Mouse (Mus musculus): Measurements from ENCODE around the gene Cxcl14. TPM values are rescaled to one million over a fixed set of nuclear protein-coding genes. Genes with fewer than 3 reads are reported as not detected.
A peak's percentile ranks its signal among the peaks of the same experiment; 100 is the strongest.

Cxcl14 gene
- polyA plus RNA-seq, 1 experiment from 2014 or later, result 4.9 TPM

DNA sequence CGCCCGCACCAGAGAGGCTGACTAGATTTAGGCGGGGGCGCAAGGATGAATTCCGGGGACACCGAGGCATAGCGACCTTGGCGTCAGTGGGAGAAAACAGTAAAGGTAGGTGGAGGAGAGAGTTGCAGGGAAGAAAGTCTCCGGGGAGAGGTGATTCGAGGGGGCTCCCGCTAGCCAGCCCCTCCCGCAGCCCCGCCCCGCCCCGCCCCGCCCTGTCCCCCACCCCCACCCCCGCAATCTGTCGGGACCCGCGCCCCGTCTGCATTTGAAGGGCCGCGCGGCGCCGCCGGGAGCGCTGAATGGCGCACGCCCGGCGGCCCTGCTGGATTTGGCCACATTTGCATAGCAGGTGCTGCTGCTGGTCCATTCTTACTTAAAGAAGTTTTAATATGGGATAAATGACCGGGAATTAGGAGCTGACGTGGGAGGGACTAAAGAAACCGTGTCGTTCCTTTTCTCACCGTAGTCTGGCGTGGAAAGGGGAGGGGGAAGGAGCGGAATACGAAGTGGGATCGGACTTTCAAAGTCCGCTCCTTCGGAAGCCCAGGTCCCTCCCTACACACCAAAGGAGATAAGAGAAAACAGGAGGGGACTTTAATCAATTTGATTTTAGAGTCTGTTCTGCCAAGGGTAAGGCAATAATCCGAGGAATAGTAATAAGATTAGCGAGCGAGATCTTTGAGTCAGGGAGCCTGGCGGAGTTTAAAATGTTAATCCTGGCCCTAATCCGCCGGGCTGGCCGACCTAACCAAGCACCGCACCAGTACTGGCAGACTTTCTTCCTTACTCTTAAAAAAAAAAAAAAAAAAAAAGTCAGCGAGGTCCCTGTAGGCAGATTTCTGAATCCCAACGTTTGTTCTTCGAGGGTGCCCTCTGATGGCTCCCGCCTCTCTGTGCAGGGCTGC lies 37.1 kb downstream of the Cxcl14 start:
- no peak for ATAC-seq (ENCODE audit: low FRiP score)
- no peaks in the 10 kb centered on the region for H3K9me3 ChIP-seq
- WGBS, result under 1% methylated on average over 55 of the region's 55 CpGs
- no peak overlapping the region for H3K27ac ChIP-seq
- H3K36me3 ChIP-seq, result no peaks in the 10 kb centered on the region
- H3K27me3 ChIP-seq, result peaks cover 99% of the 10 kb centered on the region
- peak overlapping the region; percentile 53 for H3K9ac ChIP-seq
- peaks cover 37% of the 10 kb centered on the region for H3K4me1 ChIP-seq (replicated peaks)
- peak overlapping the region; percentile 28 for H3K4me3 ChIP-seq
- H3K4me2 ChIP-seq, result peak overlapping the region; percentile 54

DNA sequence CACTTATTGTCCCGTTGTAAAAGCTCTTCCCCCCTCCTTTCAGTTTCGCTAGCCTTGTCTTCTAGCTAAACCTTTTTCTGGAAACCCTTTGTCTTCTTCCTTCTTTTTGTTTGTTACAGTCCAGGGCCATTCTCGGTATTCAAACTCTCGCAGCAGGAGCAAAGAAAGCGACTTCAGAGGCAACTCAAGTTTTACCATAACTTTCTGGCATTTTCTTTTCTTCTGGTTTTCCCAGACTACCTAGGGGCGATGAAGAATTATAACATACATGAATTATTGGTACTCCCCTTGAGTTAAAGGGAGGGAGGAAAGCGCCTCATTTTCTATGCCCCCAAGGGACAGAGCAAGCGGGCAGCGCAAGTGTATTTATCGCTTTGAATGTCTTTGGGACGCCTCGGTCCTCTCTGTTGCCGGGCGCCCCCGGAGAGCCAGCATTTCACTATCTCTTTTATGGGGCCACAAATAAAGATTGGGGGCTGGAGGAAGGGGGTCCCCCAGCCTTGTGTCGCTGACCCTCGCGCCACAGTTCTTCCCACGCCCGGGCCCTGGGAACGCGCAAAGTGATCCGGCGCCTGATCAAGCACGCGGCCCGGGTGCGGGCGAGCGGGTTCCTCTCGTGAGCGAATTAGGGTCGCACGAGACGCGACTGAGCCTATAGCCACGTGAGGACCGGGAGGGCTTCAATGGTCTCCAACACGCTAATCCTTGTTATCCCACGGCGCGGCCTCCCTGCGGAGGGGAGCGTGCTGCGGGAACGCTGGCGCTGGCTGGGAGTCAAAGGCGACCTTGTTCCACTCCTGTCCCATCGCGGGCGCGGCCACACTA lies 37.9 kb downstream of the Cxcl14 start:
- Histone ChIP-seq H3K4me3 (peak overlapping the region; percentile 28), H3K9me3 (no peaks in the 10 kb centered on the region), H3K9ac (peak overlapping the region; percentile 53), H3K27ac (no peak overlapping the region), H3K4me1 (replicated peaks) (peaks cover 38% of the 10 kb centered on the region), H3K4me2 (peak overlapping the region; percentile 54), H3K27me3 (peaks cover 99% of the 10 kb centered on the region), H3K36me3 (no peaks in the 10 kb centered on the region)
- under 1% methylated on average over 52 of the region's 52 CpGs for WGBS
- ATAC-seq (ENCODE audit: low FRiP score), result no peak

DNA sequence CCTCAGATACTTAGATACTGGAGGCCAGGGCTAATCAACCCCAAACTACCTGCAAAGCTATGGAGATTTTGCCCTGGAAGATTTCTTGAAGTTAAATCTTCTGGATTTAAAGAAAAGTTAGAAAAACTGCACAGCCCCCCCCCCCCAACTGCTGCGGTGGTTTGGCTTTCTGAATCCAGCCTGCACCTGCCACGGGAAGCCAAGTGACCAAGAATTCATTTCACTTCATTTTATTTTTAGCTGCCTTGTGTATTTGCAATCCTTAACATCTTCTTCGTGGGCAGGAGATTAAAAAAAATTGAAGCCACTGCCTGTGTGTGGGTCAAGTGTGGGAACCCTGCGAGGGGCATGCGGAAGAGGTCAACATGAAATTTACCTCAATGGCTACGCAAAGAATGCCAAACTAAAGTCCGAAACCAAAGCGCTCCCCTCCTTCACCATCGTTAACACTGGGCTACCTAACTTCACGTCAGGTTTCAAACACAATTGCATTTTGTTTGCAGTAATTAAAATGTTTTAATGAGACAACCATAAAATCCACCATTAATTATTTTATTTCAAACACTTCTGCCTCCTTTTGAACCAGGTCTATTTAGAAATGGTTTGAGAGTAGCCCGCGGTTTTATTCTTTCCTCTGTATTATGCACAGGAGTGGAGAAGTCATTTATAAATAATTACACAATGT lies 38.7 kb downstream of the Cxcl14 start:
- Histone ChIP-seq H3K27ac (no peak overlapping the region), H3K27me3 (peaks cover 99% of the 10 kb centered on the region), H3K36me3 (no peaks in the 10 kb centered on the region), H3K9ac (no peak overlapping the region), H3K4me1 (replicated peaks) (peaks cover 46% of the 10 kb centered on the region), H3K9me3 (no peaks in the 10 kb centered on the region), H3K4me2 (no peak overlapping the region), H3K4me3 (no peak overlapping the region)
- 5% methylated on average over 12 of the region's 12 CpGs for WGBS
- ATAC-seq (ENCODE audit: low FRiP score), result no peak

DNA sequence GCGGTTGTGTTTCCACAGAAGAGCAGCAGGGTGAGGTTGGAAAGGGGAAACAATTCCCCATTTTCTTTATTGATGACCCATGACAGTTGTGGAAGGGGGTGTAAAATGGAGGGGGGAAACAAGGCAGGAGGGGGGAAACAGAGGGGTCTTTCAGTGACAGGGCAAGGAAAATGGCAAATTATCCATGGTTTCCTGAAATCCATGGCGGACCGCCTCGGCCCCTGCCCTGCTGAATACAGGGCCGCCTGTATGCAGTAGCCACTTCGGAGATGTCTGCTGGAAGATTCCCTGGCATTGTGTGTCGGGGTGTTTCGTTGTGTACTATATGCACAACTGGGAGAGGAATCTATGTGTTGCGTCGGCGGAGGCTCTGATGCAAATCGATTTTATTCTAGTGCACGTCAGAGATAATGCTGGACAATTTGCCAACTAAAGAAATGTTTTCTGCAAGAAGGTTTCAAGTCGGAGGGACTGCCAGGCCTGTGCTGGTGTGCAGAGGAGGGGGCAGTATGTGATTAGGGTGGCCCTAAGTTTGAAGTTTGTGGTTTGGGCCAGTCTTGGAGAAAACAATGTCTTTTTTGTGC lies 39.5 kb downstream of the Cxcl14 start:
- H3K4me1 ChIP-seq (replicated peaks), result peaks cover 54% of the 10 kb centered on the region
- H3K9me3 ChIP-seq, result no peaks in the 10 kb centered on the region
- H3K4me3 ChIP-seq, result no peak overlapping the region
- H3K4me2 ChIP-seq, result no peak overlapping the region
- H3K27ac ChIP-seq, result no peak overlapping the region
- peaks cover 99% of the 10 kb centered on the region for H3K27me3 ChIP-seq
- H3K9ac ChIP-seq, result no peak overlapping the region
- ATAC-seq (ENCODE audit: low FRiP score), result no peak
- WGBS, result 4% methylated on average over 14 of the region's 14 CpGs
- H3K36me3 ChIP-seq, result no peaks in the 10 kb centered on the region

DNA sequence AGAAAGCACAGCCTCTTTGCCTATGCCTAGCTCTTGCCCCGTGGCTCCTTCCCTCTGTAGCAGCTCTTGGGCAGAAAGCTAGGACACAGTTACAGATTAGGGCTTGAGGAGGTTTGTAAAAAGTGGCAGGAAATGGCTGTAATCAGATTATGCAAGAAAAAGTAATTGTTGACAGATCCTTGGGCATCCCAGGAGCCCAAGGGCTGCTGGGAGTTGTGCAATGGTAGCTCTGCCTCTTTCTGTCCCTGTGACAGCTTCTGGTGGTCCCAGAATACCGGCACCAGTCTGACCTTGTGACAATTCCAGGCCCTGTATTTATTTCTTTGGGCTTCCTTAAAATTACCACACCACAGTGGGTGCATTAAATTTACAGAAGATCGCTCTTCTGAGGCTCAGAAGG lies 43.0 kb downstream of the Cxcl14 start:
- Histone ChIP-seq H3K4me3 (no peak overlapping the region), H3K27ac (no peak overlapping the region), H3K9me3 (no peaks in the 10 kb centered on the region), H3K4me2 (no peak overlapping the region), H3K4me1 (replicated peaks) (peaks cover 47% of the 10 kb centered on the region), H3K9ac (no peak overlapping the region), H3K27me3 (peaks cover 98% of the 10 kb centered on the region), H3K36me3 (no peaks in the 10 kb centered on the region)
- no peak for ATAC-seq (ENCODE audit: low FRiP score)
- WGBS, result 16% methylated on average over 3 of the region's 3 CpGs

DNA sequence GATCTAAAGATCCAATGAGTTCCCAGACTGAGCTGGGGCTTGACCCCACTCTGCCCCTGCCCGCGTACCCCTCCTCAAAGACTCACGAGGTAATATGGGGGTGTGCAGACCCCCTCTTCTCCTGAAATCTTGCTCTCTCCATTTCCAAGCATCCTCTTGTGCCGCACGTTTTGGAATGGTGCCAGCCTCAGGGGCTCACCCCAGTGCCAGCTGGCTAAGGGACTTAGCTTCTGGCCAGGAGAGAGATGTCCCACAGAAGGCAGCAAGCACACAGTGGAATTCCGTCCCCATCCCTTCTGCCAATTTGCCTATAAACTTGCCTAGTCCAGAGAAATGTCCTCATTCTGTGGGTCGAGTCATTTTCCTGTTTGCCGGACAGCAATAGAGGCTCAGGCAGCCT lies 43.6 kb downstream of the Cxcl14 start:
- ATAC-seq (ENCODE audit: low FRiP score), result no peak; the same call in 1 of the 2 replicates
- peak overlapping the region; percentile 55 for H3K4me2 ChIP-seq
- no peaks in the 10 kb centered on the region for H3K36me3 ChIP-seq
- H3K27me3 ChIP-seq, result peaks cover 99% of the 10 kb centered on the region
- no peak overlapping the region for H3K9ac ChIP-seq
- no peaks in the 10 kb centered on the region for H3K9me3 ChIP-seq
- peaks cover 43% of the 10 kb centered on the region for H3K4me1 ChIP-seq (replicated peaks)
- peak overlapping the region; percentile 37; the same call in 1 of the 2 replicates for H3K4me3 ChIP-seq
- 9% methylated on average over 8 of the region's 8 CpGs for WGBS
- H3K27ac ChIP-seq, result no peak overlapping the region

DNA sequence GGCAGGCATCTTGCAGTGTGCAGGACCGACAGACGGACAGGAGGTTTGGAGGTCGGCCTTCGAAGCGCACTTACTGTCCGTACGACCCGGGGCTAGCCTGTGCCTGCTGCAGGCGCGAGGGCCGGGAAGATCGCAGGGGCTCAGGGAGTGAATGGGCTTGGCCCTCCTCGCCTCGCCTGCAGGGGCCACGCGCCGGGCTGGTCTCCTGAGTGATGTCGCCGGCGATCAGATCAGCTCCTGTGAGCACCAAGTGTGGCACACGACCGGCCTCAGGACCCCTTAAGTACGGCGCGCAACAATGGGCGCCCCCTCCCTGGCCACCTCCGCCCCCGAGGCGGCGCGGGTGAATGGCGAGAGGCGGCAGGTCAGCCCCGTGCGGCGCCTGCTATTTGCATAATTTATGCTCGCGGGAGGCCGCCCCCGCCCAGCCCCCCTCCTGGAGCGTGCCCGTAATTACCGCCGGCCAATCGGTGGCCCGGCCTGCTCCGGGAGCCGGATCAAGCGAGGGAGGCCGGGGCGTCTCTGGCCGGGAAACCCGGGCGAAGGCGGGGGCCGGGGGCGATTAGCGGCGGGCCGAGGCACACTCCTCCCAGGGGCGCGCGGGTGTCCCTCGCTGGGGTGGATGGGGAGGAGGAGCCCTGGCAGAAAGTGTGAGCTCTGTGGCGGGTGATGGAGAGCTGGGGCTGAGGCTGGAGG lies 44.3 kb downstream of the Cxcl14 start, which contains the start of gene Neurog1:
Gene Neurog1 (minus strand): TSS at position 240 of the 696 bp plus-strand sequence.
- WGBS, result under 1% methylated on average over 55 of the region's 65 CpGs
- H3K4me3 ChIP-seq, result peak within 1 kb of the TSS; percentile 37
- peak; percentile 81 for ATAC-seq (ENCODE audit: low FRiP score)
- peak within 1 kb of the TSS; percentile 55 for H3K4me2 ChIP-seq
- H3K36me3 ChIP-seq, result no peaks in the 10 kb centered on the region
- H3K27me3 ChIP-seq, result peaks cover 99% of the 10 kb centered on the region
- peaks cover 40% of the 10 kb centered on the region for H3K4me1 ChIP-seq (replicated peaks)
- H3K9ac ChIP-seq, result peak within 1 kb of the TSS; percentile 35
- H3K27ac ChIP-seq, result no peak within 1 kb of the TSS
- H3K9me3 ChIP-seq, result no peaks in the 10 kb centered on the region

DNA sequence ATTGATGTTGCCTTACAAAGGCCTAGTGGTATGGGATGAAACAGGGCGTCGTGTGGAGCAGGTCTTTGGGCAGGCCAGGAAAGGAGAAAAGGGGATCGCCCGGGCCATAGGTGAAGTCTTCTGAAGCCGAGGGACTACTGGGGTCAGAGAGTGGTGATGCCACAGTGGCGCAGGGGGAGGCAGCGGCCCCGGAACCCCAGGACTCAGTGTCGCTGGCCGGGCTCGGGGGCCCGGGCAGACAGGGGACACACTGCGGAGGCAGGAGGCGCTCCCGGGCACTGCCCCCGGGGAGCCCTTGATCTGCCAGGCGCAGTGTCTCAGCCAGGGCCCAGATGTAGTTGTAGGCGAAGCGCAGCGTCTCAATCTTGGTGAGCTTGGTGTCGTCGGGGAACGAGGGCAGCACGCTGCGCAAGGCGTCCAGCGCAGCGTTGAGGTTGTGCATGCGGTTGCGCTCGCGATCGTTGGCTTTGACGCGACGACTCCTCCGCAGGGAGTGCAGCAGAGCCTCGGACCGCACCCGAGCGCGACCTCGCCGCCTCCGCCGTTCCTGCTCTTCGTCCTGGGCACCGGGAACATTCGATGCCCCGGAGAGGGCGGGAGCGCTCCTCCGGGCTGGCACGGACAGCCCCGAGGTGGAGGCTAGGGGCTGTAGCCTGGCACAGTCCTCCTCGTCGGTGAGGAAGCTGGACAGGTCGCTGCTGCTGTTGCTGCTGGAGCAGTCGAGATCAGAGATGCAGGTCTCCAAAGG lies 45.0 kb downstream of the Cxcl14 start:
- ATAC-seq (ENCODE audit: low FRiP score), result no peak; the same call in 1 of the 2 replicates
- Histone ChIP-seq H3K27me3 (peaks cover 99% of the 10 kb centered on the region), H3K9me3 (no peaks in the 10 kb centered on the region), H3K36me3 (no peaks in the 10 kb centered on the region), H3K4me3 (peak overlapping the region; percentile 37), H3K27ac (no peak overlapping the region), H3K4me1 (replicated peaks) (peaks cover 33% of the 10 kb centered on the region), H3K9ac (peak overlapping the region; percentile 35; the same call in 1 of the 2 replicates), H3K4me2 (peak overlapping the region; percentile 55)
- WGBS, result under 1% methylated on average over 59 of the region's 59 CpGs

DNA sequence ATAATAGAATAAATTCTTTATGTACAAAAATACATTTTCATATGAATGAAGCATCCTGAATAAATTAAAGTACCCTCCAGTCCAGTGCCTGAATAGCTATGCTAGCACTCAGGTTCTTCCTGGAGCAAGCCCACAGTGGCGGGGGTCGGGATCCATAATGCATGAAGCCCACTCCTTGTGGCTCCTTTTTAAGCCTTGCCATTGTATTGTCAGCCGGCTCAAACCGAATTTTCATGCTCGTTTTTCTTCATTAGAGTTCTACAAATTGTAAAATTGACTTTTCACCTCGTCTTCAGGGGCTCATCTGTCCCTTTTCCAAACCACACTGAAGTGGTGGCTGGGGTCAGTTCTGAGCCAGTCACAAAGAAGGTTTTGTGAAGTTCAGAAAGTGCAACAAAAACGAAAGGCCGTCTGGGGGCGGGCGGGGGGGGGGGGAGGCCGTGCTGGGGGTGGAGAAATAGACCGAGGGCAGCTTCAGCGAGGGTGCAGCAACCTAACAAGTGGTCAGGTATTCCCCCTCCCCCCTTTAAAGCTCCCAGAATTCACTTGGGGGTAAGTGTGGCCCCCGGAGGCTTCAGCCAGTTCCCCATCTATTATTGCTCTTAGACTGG lies 45.7 kb downstream of the Cxcl14 start:
- H3K27ac ChIP-seq, result no peak overlapping the region
- H3K4me1 ChIP-seq (replicated peaks), result peaks cover 33% of the 10 kb centered on the region
- H3K9ac ChIP-seq, result 0 out of 2 replicates have a peak overlapping the region, but pooled peaks have one; percentile 35
- peaks cover 99% of the 10 kb centered on the region for H3K27me3 ChIP-seq
- under 1% methylated on average over 14 of the region's 14 CpGs for WGBS
- no peaks in the 10 kb centered on the region for H3K36me3 ChIP-seq
- no peak overlapping the region for H3K4me2 ChIP-seq
- ATAC-seq (ENCODE audit: low FRiP score), result no peak
- H3K9me3 ChIP-seq, result no peaks in the 10 kb centered on the region
- H3K4me3 ChIP-seq, result peak overlapping the region; percentile 37; the same call in 1 of the 2 replicates

DNA sequence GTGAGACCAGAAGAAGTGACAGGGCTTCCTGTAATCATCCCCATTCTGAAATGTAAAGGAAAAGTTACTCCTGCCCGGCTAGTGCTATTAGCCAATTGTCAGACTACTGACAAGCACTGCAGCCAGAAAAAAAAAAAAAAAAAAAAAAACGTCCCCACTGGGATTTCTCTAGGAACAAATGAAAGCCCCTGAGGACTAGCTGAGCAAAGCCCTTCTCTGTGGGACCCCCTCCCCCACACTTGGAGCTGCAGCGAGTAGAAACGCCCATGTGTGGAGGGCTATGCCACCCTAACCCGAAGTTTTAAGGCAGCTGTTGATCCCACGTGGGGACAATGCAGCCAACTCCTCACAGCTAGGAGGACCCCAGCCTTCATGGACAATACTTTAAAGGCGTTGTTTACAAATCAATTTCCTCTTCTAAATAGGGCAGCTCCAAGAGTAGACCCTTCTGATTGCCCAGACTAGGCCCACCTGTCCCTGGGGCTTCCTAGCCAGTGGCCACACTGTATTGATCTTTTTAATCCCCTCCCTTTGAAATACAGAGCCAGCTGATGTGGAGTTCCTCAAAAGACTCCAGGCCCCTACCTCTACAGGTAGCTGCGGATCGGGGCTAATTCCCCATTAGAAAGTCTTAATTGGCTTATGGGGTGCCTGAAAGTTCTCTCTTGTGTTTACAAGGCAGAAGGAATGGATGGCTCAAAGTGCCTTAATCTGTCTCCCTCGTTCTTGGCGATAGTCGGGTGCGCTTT lies 46.6 kb downstream of the Cxcl14 start:
- under 1% methylated on average over 13 of the region's 13 CpGs for WGBS
- no peaks in the 10 kb centered on the region for H3K9me3 ChIP-seq
- no peak overlapping the region for H3K27ac ChIP-seq
- no peaks in the 10 kb centered on the region for H3K36me3 ChIP-seq
- H3K4me1 ChIP-seq (replicated peaks), result peaks cover 33% of the 10 kb centered on the region
- no peak overlapping the region for H3K9ac ChIP-seq
- ATAC-seq (ENCODE audit: low FRiP score), result no peak
- no peak overlapping the region for H3K4me2 ChIP-seq
- no peak overlapping the region for H3K4me3 ChIP-seq
- peaks cover 95% of the 10 kb centered on the region for H3K27me3 ChIP-seq

Measured in hindbrain, embryonic 13.5 days (tissue).